Mouse (Mus musculus) kidney, postnatal 10 days (tissue): ENCODE measurements around the gene Rbm28.

ENCODE experiments used
- DNase-seq: peaks from one replicate; pipeline ENCODE4 v3.0.0; 2021; ENCODE audit warnings: mixed read lengths

Gene Rbm28

GRCm38 (mm10) chr6:29143608-29144007 lies 21.2 kb downstream of the Rbm28 start:
- peak; percentile 78 for DNase-seq

- DNase-seq, result no peak
These were observed 27.4 kb downstream of the Rbm28 start for GRCm38 (mm10) chr6:29137441-29137840.

- DNase-seq, result no peak
These were observed 31.7 kb downstream of the Rbm28 start for GRCm38 (mm10) chr6:29133100-29133499.

- no peak for DNase-seq
These were observed 37.9 kb downstream of the Rbm28 start for GRCm38 (mm10) chr6:29126878-29127426.

GRCm38 (mm10) chr6:29119990-29120389 lies 44.8 kb downstream of the Rbm28 start:
- DNase-seq, result no peak

GRCm38 (mm10) chr6:29118963-29119362 lies 45.8 kb downstream of the Rbm28 start:
- no peak for DNase-seq

GRCm38 (mm10) chr6:29118231-29118630 lies 46.6 kb downstream of the Rbm28 start:
- no peak for DNase-seq

GRCm38 (mm10) chr6:29117417-29118104 lies 47.2 kb downstream of the Rbm28 start:
- peak; percentile 74 for DNase-seq

- no peak for DNase-seq
These were observed 49.0 kb downstream of the Rbm28 start for GRCm38 (mm10) chr6:29115756-29116155.

- DNase-seq, result no peak
These were observed 53.3 kb downstream of the Rbm28 start for GRCm38 (mm10) chr6:29111501-29111900.

GRCm38 (mm10) chr6:29108376-29108775 lies 56.4 kb downstream of the Rbm28 start:
- DNase-seq, result no peak

- no peak for DNase-seq
These were observed 63.5 kb downstream of the Rbm28 start for GRCm38 (mm10) chr6:29101248-29101864.

- no peak for DNase-seq
These were observed 64.4 kb downstream of the Rbm28 start for GRCm38 (mm10) chr6:29100423-29100822.

- DNase-seq, result no peak
These were observed 65.2 kb downstream of the Rbm28 start for GRCm38 (mm10) chr6:29099536-29100170.

- peak; percentile 19 for DNase-seq
These were observed 71.9 kb downstream of the Rbm28 start for GRCm38 (mm10) chr6:29092904-29093303.

- DNase-seq, result no peak
These were observed 72.6 kb downstream of the Rbm28 start for GRCm38 (mm10) chr6:29092234-29092633.

GRCm38 (mm10) chr6:29087921-29088709 lies 76.7 kb downstream of the Rbm28 start:
- peak; percentile 54 for DNase-seq

GRCm38 (mm10) chr6:29084401-29084800 lies 80.4 kb downstream of the Rbm28 start:
- no peak for DNase-seq

GRCm38 (mm10) chr6:29082776-29083354 lies 81.9 kb downstream of the Rbm28 start:
- no peak for DNase-seq

- no peak for DNase-seq
These were observed 82.9 kb downstream of the Rbm28 start for GRCm38 (mm10) chr6:29081826-29082363.

GRCm38 (mm10) chr6:29079291-29079690 lies 85.5 kb downstream of the Rbm28 start:
- DNase-seq, result peak; percentile 17

GRCm38 (mm10) chr6:29074133-29074469 lies 90.7 kb downstream of the Rbm28 start:
- DNase-seq, result no peak
